Mouse (Mus musculus): ENCODE measurements around the gene Herc2. TPM values are rescaled to one million over a fixed set of nuclear protein-coding genes. Genes with fewer than 3 reads are reported as not detected.

Gene Herc2
- polyA plus RNA-seq, 1 experiment from 2014 or later = 51.5 TPM

- H3K9ac ChIP-seq (ENCODE audit: low read depth, low read length) = no peak overlapping the region
- H3K4me2 ChIP-seq (ENCODE audit: low read length) = no peak overlapping the region
- H3K4me1 ChIP-seq (ENCODE audit: control insufficient read depth, insufficient read depth, low read length) = no peaks in the 10 kb centered on the region
- no peaks in the 10 kb centered on the region for H3K9me3 ChIP-seq (replicated peaks; ENCODE audit: control insufficient read depth, low read length, poor library complexity, severe bottlenecking)
- no peak overlapping the region for H3K27ac ChIP-seq (ENCODE audit: low read length)
- no peak overlapping the region for H3K4me3 ChIP-seq (ENCODE audit: low read depth, low read length)
- no peak for ATAC-seq
- no peaks in the 10 kb centered on the region for H3K27me3 ChIP-seq (ENCODE audit: control insufficient read depth, insufficient read depth, low read depth, low read length)
- peaks cover 33% of the 10 kb centered on the region for H3K36me3 ChIP-seq (ENCODE audit: control insufficient read depth, insufficient read depth, low read length)
- WGBS = 71% methylated on average over 4 of the region's 4 CpGs
Measured at GRCm38 (mm10) chr7:56191661-56192060, 141.7 kb downstream of the Herc2 start.

DNA sequence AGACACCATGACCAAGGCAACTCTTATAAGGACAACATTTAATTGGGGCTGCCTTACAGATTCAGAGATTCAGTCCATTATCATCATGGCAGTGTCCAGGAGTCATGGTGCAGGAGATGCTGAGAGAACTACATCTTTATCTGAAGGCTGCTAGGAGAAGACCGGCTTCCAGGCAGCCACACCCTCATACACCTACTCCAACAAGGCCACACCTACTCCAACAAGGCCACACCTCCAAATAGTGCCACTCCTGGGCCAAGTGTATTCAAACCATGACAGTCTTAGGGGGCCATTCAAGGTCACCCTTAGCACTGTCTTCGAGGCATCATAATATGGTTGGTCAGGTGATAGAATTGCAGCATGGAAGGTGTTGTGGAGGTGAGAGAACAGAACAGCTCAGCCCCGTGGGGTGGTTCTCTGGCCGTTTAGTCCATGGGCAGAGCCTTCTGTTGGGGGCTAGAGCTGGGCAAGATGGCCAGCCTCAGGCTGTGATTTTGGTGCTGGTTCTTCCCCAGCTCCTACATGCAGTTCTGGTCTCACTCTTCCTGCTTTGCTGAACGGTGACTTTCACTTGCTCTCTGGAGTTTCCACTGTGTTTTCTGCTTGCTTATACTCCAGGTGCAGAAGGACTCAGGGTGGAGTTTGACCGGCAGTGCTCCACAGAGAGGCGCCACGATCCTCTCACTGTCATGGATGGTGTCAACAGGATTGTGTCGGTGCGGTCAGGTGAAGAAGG lies 151.7 kb downstream of the Herc2 start:
- H3K27ac ChIP-seq (ENCODE audit: low read length) = no peak overlapping the region
- H3K4me2 ChIP-seq (ENCODE audit: low read length) = no peak overlapping the region
- H3K36me3 ChIP-seq (ENCODE audit: control insufficient read depth, insufficient read depth, low read length) = peaks cover 41% of the 10 kb centered on the region
- H3K27me3 ChIP-seq (ENCODE audit: control insufficient read depth, insufficient read depth, low read depth, low read length) = no peaks in the 10 kb centered on the region
- H3K4me3 ChIP-seq (ENCODE audit: low read depth, low read length) = no peak overlapping the region
- WGBS = 95% methylated on average over 10 of the region's 10 CpGs
- no peak for ATAC-seq
- H3K4me1 ChIP-seq (ENCODE audit: control insufficient read depth, insufficient read depth, low read length) = no peaks in the 10 kb centered on the region
- no peak overlapping the region for H3K9ac ChIP-seq (ENCODE audit: low read depth, low read length)
- H3K9me3 ChIP-seq (replicated peaks; ENCODE audit: control insufficient read depth, low read length, poor library complexity, severe bottlenecking) = no peaks in the 10 kb centered on the region

GRCm38 (mm10) chr7:56202843-56203242 lies 152.8 kb downstream of the Herc2 start:
- no peaks in the 10 kb centered on the region for H3K4me1 ChIP-seq (ENCODE audit: control insufficient read depth, insufficient read depth, low read length)
- H3K27ac ChIP-seq (ENCODE audit: low read length) = no peak overlapping the region
- no peak for ATAC-seq
- no peak overlapping the region for H3K9ac ChIP-seq (ENCODE audit: low read depth, low read length)
- H3K9me3 ChIP-seq (replicated peaks; ENCODE audit: control insufficient read depth, low read length, poor library complexity, severe bottlenecking) = no peaks in the 10 kb centered on the region
- H3K4me3 ChIP-seq (ENCODE audit: low read depth, low read length) = no peak overlapping the region
- WGBS = 96% methylated on average over 3 of the region's 3 CpGs
- no peak overlapping the region for H3K4me2 ChIP-seq (ENCODE audit: low read length)
- peaks cover 40% of the 10 kb centered on the region for H3K36me3 ChIP-seq (ENCODE audit: control insufficient read depth, insufficient read depth, low read length)
- no peaks in the 10 kb centered on the region for H3K27me3 ChIP-seq (ENCODE audit: control insufficient read depth, insufficient read depth, low read depth, low read length)

DNA sequence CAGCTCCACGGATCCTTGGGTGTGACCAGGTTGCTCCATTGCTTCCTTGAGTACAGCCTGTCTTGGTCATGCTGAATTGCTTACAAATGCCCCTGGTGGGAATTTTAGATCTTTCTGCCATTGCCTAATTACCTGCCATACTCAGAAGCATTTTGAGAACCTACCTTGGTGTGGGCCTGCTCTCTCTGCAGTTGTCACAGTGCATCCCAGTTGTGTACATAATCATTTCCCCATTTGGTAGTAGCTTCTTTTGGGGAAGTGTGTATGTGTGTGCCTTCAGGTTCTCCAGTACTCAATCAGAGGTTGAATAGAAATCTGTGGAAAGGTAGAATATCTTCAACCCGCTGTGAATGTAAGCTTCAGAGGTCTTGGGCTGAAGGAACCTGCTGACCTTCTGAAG lies 153.3 kb downstream of the Herc2 start:
- WGBS = 96% methylated on average over 2 of the region's 2 CpGs
- no peak for ATAC-seq
- no peak overlapping the region for H3K27ac ChIP-seq (ENCODE audit: low read length)
- no peak overlapping the region for H3K4me2 ChIP-seq (ENCODE audit: low read length)
- H3K27me3 ChIP-seq (ENCODE audit: control insufficient read depth, insufficient read depth, low read depth, low read length) = no peaks in the 10 kb centered on the region
- no peak overlapping the region for H3K4me3 ChIP-seq (ENCODE audit: low read depth, low read length)
- no peaks in the 10 kb centered on the region for H3K9me3 ChIP-seq (replicated peaks; ENCODE audit: control insufficient read depth, low read length, poor library complexity, severe bottlenecking)
- no peak overlapping the region for H3K9ac ChIP-seq (ENCODE audit: low read depth, low read length)
- peaks cover 37% of the 10 kb centered on the region for H3K36me3 ChIP-seq (ENCODE audit: control insufficient read depth, insufficient read depth, low read length)
- H3K4me1 ChIP-seq (ENCODE audit: control insufficient read depth, insufficient read depth, low read length) = no peaks in the 10 kb centered on the region

DNA sequence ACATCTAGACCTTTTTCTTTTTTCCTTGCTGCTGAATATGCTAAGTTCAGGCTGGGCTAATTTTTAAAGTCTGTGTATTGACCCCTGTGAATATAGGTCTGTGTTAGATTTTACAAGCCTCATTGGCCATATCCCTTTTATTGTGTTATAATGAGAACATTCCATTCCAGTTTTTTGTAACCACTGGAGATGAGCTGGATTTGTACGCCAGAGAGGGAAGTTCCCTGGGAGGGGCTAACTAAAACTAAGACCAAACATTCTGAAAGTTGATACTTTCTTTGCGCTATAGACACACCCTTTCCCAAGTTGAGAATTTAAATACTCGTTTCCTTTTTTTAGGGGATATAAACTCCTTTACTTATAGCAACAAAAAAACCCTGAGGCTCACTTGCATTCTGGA lies 154.9 kb downstream of the Herc2 start:
- Histone ChIP-seq H3K27ac (ENCODE audit: low read length) (no peak overlapping the region), H3K4me1 (ENCODE audit: control insufficient read depth, insufficient read depth, low read length) (no peaks in the 10 kb centered on the region), H3K36me3 (ENCODE audit: control insufficient read depth, insufficient read depth, low read length) (peaks cover 38% of the 10 kb centered on the region), H3K9ac (ENCODE audit: low read depth, low read length) (no peak overlapping the region), H3K27me3 (ENCODE audit: control insufficient read depth, insufficient read depth, low read depth, low read length) (no peaks in the 10 kb centered on the region), H3K9me3 (replicated peaks; ENCODE audit: control insufficient read depth, low read length, poor library complexity, severe bottlenecking) (no peaks in the 10 kb centered on the region), H3K4me3 (ENCODE audit: low read depth, low read length) (no peak overlapping the region), H3K4me2 (ENCODE audit: low read length) (no peak overlapping the region)
- WGBS = 36% methylated on average over 3 of the region's 3 CpGs
- no peak for ATAC-seq

DNA sequence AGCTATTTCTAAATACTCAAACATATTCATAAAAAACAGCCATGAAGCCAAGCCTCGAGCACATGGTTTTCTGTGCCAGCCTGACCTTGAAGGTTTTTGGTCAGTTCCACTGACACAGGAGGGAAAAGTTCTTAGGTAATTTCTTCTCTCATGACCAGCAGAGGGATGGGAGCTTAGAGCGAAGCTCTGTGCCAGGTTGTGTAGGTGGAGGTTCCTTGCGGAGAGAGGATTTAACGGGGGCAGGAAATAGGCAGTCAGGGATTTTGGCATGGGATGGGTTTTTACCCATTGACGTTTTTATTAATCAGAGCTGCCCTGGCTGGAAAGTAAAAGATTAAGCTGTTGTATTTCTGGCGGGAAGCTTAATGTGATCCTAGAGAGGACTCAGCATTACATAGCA lies 170.8 kb downstream of the Herc2 start:
- H3K9ac ChIP-seq (ENCODE audit: low read depth, low read length) = no peak overlapping the region
- ATAC-seq = no peak
- no peak overlapping the region for H3K4me2 ChIP-seq (ENCODE audit: low read length)
- H3K4me3 ChIP-seq (ENCODE audit: low read depth, low read length) = no peak overlapping the region
- H3K27ac ChIP-seq (ENCODE audit: low read length) = no peak overlapping the region
- H3K9me3 ChIP-seq (replicated peaks; ENCODE audit: control insufficient read depth, low read length, poor library complexity, severe bottlenecking) = no peaks in the 10 kb centered on the region
- H3K27me3 ChIP-seq (ENCODE audit: control insufficient read depth, insufficient read depth, low read depth, low read length) = no peaks in the 10 kb centered on the region
- 86% methylated on average over 6 of the region's 6 CpGs for WGBS
- no peaks in the 10 kb centered on the region for H3K4me1 ChIP-seq (ENCODE audit: control insufficient read depth, insufficient read depth, low read length)
- H3K36me3 ChIP-seq (ENCODE audit: control insufficient read depth, insufficient read depth, low read length) = peaks cover 41% of the 10 kb centered on the region

- peak; percentile 70 for ATAC-seq
Measured at GRCm38 (mm10) chr7:56235794-56236423, 185.9 kb downstream of the Herc2 start.

DNA sequence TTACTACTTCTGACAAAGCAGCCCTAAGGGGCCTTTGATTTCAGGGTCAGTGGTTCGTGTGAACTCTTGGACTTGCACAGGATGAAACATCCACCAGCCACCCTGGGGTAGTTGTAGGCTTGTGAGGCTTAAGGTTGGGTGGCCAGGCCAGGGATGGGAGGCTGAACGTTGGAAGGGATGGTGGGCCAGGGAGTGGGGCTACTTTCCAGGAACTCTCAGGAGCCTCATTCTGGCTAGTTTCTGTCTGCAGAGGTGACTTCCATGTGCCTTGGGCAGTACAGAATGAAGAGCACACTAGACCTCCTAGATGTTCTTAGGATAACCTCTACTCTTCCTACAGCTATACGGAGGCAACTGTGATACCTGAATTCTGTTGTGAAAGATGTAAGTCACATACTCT lies 186.6 kb downstream of the Herc2 start:
- Histone ChIP-seq H3K9me3 (replicated peaks; ENCODE audit: control insufficient read depth, low read length, poor library complexity, severe bottlenecking) (no peaks in the 10 kb centered on the region), H3K4me2 (ENCODE audit: low read length) (no peak overlapping the region), H3K4me1 (ENCODE audit: control insufficient read depth, insufficient read depth, low read length) (no peaks in the 10 kb centered on the region), H3K9ac (ENCODE audit: low read depth, low read length) (no peak overlapping the region), H3K4me3 (ENCODE audit: low read depth, low read length) (no peak overlapping the region), H3K36me3 (ENCODE audit: control insufficient read depth, insufficient read depth, low read length) (peaks cover 3% of the 10 kb centered on the region), H3K27ac (ENCODE audit: low read length) (peak overlapping the region; percentile 13; the same call in 1 of the 2 replicates), H3K27me3 (ENCODE audit: control insufficient read depth, insufficient read depth, low read depth, low read length) (no peaks in the 10 kb centered on the region)
- WGBS = 58% methylated on average over 3 of the region's 3 CpGs
- ATAC-seq = no peak

More at GRCm38 (mm10) chr7:56235794-56236423, 185.9 kb downstream of the Herc2 start:
- no peaks in the 10 kb centered on the region for H3K9me3 ChIP-seq (replicated peaks; ENCODE audit: control insufficient read depth, low read length, poor library complexity, severe bottlenecking)
- no peak overlapping the region for H3K4me2 ChIP-seq (ENCODE audit: low read length)
- no peak overlapping the region for H3K4me3 ChIP-seq (ENCODE audit: low read depth, low read length)
- H3K9ac ChIP-seq (ENCODE audit: low read depth, low read length) = no peak overlapping the region
- H3K4me1 ChIP-seq (ENCODE audit: control insufficient read depth, insufficient read depth, low read length) = no peaks in the 10 kb centered on the region
- H3K36me3 ChIP-seq (ENCODE audit: control insufficient read depth, insufficient read depth, low read length) = peaks cover 4% of the 10 kb centered on the region
- peak overlapping the region; percentile 13; the same call in 1 of the 2 replicates for H3K27ac ChIP-seq (ENCODE audit: low read length)
- no peaks in the 10 kb centered on the region for H3K27me3 ChIP-seq (ENCODE audit: control insufficient read depth, insufficient read depth, low read depth, low read length)
- 12% methylated on average over 5 of the region's 5 CpGs for WGBS

DNA sequence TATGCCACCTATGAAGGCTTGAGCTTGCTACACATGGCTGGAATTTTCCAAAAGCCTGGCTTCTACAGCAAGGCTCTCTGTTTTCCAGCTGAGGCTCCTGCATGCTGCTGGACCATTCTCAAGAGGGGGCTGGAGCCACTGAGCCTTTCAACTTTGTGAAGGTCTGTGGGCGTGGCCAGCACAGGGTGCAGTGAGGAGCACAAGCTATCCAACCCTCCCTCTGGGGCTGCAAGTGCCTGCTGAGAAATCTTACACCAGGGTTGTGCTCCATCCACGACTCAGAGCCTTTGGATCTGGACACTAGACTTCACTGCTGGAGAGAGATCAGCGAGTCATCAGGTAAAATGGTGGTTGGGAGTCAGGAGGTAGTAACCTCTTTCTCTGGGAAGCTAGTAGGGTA lies 189.5 kb downstream of the Herc2 start, which contains the start of gene Oca2:
Gene Oca2 (plus strand): TSS at position 218 of the 400 bp plus-strand sequence.
- H3K4me1 ChIP-seq (ENCODE audit: control insufficient read depth, insufficient read depth, low read length) = no peaks in the 10 kb centered on the region
- H3K9me3 ChIP-seq (replicated peaks; ENCODE audit: control insufficient read depth, low read length, poor library complexity, severe bottlenecking) = no peaks in the 10 kb centered on the region
- ATAC-seq = no peak
- H3K36me3 ChIP-seq (ENCODE audit: control insufficient read depth, insufficient read depth, low read length) = no peaks in the 10 kb centered on the region
- H3K27ac ChIP-seq (ENCODE audit: low read length) = no peak within 1 kb of the TSS
- no peak within 1 kb of the TSS for H3K4me3 ChIP-seq (ENCODE audit: low read depth, low read length)
- no peak within 1 kb of the TSS for H3K9ac ChIP-seq (ENCODE audit: low read depth, low read length)
- no peaks in the 10 kb centered on the region for H3K27me3 ChIP-seq (ENCODE audit: control insufficient read depth, insufficient read depth, low read depth, low read length)
- 40% methylated on average over 3 of the region's 3 CpGs for WGBS
- no peak within 1 kb of the TSS for H3K4me2 ChIP-seq (ENCODE audit: low read length)
